Mouse (Mus musculus): ENCODE results near the gene Lyg2. TPM values are rescaled to one million over a fixed set of nuclear protein-coding genes. Genes with fewer than 3 reads are reported as not detected.

Lyg2 gene
- polyA plus RNA-seq (2014; fragmentation: Illumina TruSeq; extraction: RNeasy Lipid Tissue Mini Kit (QIAGEN cat#74804); ENCODE audit: low read depth, low replicate concordance) = 0.07 TPM

DNA sequence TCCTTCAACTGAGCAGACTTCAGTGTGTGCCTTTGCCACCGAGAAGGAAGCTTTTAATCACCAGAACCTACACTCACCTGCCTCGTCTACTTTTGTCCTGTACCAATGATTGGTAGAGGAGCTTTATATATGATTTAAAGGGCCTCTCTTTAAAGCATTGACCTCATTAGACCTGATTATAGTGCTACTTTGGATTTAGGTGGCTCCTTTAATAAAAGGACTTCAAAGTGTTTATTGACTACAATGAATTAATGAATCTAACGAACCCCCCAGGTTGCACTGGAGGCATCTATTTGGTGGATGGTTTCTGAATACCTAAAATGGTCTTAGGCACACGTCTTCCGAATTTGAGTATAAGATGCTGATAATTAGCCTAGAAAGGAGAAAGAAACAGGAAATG is at the start of gene Lyg2:
Lyg2 (minus strand) TSS at position 101 of the 400 bp plus-strand sequence.

GRCm38 (mm10) chr1:37957659-37958058 is 41.4 kb upstream of the Lyg2 start, which contains the start of gene Lyg1:
Gene Lyg1 (minus strand): TSS chr1:37957759.

DNA sequence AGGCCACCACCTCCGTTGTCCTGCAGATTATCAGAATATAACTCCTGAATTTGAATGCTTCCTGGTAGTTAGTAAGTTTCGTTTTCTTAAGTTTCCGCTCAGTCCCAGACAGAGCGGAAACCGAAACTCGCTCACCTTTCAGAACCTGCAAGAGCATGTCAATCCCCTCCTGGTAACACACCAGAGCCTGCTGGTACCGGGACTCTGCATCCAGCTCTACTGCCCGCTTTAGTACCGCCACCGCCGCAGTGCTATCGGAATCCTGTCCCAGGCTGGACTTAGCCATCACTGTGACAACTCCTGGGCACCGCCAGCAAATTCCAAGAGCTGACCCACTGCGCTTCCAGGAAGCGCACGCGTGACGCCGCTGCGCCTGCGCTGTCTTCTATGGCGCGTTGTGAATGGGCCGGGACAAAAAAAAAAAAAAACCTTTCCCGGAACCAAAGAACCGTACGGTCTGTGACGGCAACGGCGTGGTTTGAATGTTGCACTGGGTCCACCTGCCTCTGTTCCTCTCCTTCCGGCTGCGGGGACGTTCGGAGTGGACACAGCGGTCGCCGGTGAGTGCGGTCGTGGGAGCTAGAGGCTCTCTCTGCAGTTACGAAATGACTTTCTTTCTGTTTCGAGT is 26.2 kb downstream of the Lyg2 start, which contains the start of the genes Mitd1 and Mrpl30:
Mitd1 (minus strand) TSS at position 387 of the 628 bp plus-strand sequence.
Mrpl30 (plus strand) TSS at position 453 of the 628 bp plus-strand sequence.

GRCm38 (mm10) chr1:37871704-37872103 is 44.6 kb downstream of the Lyg2 start, which contains the start of gene Lipt1:
Gene Lipt1 (plus strand): TSS chr1:37871738.

DNA sequence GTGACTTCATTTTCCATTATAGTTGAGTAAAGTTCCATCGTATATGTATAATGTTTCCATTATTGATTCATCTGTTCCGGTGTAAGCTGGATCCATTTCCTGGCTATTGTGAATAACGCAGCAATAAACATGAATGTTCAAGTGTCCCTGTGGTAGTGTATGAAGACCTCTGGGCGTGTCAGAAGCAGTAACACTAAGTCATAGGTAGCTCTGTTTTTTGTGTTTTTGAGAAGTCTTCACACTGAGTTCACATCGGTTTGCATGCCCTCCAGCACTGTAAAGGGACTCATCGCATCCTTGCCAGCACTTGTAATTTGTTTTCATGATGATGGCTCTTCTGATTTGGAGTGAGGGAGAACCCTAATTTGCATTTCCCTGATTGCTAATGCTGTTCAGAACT is 50.0 kb downstream of the Lyg2 start, which contains the start of gene Tsga10:
Tsga10 (minus strand) TSS at position 144 of the 400 bp plus-strand sequence.

Other genes starting within 250 kb of the Lyg2 start
- 0.56 TPM for gene 2010300C02Rik, start 196.4 kb downstream of the Lyg2 start, polyA plus RNA-seq (2014; fragmentation: Illumina TruSeq; extraction: RNeasy Lipid Tissue Mini Kit (QIAGEN cat#74804); ENCODE audit: low read depth, low replicate concordance)
- gene Tsga10, start 50.1 kb downstream of the Lyg2 start, polyA plus RNA-seq (2014; fragmentation: Illumina TruSeq; extraction: RNeasy Lipid Tissue Mini Kit (QIAGEN cat#74804); ENCODE audit: low read depth, low replicate concordance) = 340 TPM
- 5.6 TPM for gene Lipt1, start 44.8 kb downstream of the Lyg2 start, polyA plus RNA-seq (2014; fragmentation: Illumina TruSeq; extraction: RNeasy Lipid Tissue Mini Kit (QIAGEN cat#74804); ENCODE audit: low read depth, low replicate concordance)
- gene Mitd1, start 26.1 kb downstream of the Lyg2 start, polyA plus RNA-seq (2014; fragmentation: Illumina TruSeq; extraction: RNeasy Lipid Tissue Mini Kit (QIAGEN cat#74804); ENCODE audit: low read depth, low replicate concordance) = 9.6 TPM
- gene Mrpl30, start 26.0 kb downstream of the Lyg2 start, polyA plus RNA-seq (2014; fragmentation: Illumina TruSeq; extraction: RNeasy Lipid Tissue Mini Kit (QIAGEN cat#74804); ENCODE audit: low read depth, low replicate concordance) = 209 TPM
- not detected for gene Lyg1, start 41.3 kb upstream of the Lyg2 start, polyA plus RNA-seq (2014; fragmentation: Illumina TruSeq; extraction: RNeasy Lipid Tissue Mini Kit (QIAGEN cat#74804); ENCODE audit: low read depth, low replicate concordance)
- gene Txndc9, start 81.4 kb upstream of the Lyg2 start, polyA plus RNA-seq (2014; fragmentation: Illumina TruSeq; extraction: RNeasy Lipid Tissue Mini Kit (QIAGEN cat#74804); ENCODE audit: low read depth, low replicate concordance) = 157 TPM
- 166 TPM for gene Eif5b, start 81.5 kb upstream of the Lyg2 start, polyA plus RNA-seq (2014; fragmentation: Illumina TruSeq; extraction: RNeasy Lipid Tissue Mini Kit (QIAGEN cat#74804); ENCODE audit: low read depth, low replicate concordance)
- gene Rev1, start 213.3 kb upstream of the Lyg2 start, polyA plus RNA-seq (2014; fragmentation: Illumina TruSeq; extraction: RNeasy Lipid Tissue Mini Kit (QIAGEN cat#74804); ENCODE audit: low read depth, low replicate concordance) = 61.3 TPM